Mouse (Mus musculus): ENCODE data around the gene Cdc42.

Gene Cdc42

GRCm38 (mm10) chr4:137286662-137286953 lies 70.9 kb downstream of the Cdc42 start:
- DNase-seq (ENCODE audit: extremely low read depth, low read depth): no peak

- DNase-seq (ENCODE audit: extremely low read depth, low read depth): no peak
Measured at GRCm38 (mm10) chr4:137285876-137286661, 71.5 kb downstream of the Cdc42 start.

- no peak for DNase-seq (ENCODE audit: extremely low read depth, low read depth)
Measured at GRCm38 (mm10) chr4:137283407-137283732, 74.2 kb downstream of the Cdc42 start.

GRCm38 (mm10) chr4:137282584-137283406 lies 74.7 kb downstream of the Cdc42 start:
- DNase-seq (ENCODE audit: extremely low read depth, low read depth): no peak

- DNase-seq (ENCODE audit: extremely low read depth, low read depth): no peak
Measured at GRCm38 (mm10) chr4:137282122-137282521, 75.4 kb downstream of the Cdc42 start.

GRCm38 (mm10) chr4:137281273-137281672 lies 76.2 kb downstream of the Cdc42 start:
- DNase-seq (ENCODE audit: extremely low read depth, low read depth): no peak

DNA sequence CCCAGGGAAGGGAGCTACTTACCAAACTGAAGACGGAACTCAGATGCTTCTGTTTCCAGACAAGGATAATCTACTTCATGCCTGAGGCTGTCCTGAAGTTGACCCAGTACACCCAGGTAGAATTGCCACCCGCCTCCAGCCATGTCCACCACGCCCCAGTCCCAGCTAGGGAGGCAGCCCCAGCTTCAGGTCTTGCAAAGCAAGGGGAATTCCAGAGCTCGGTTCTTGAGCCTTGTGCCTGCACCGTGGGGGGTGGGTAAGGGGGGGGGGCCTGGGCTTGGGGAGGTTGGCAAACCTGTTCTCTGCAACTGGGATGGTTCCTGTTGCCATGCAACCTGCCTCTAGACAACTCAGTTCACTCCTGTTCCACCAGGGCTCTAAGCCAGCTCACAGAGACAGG lies 78.2 kb downstream of the Cdc42 start:
- DNase-seq (ENCODE audit: extremely low read depth, low read depth): no peak

- no peak for DNase-seq (ENCODE audit: extremely low read depth, low read depth)
Measured at GRCm38 (mm10) chr4:137278144-137279040, 79.1 kb downstream of the Cdc42 start.

- DNase-seq (ENCODE audit: extremely low read depth, low read depth): no peak
Measured at GRCm38 (mm10) chr4:137277600-137278143, 79.8 kb downstream of the Cdc42 start.

DNA sequence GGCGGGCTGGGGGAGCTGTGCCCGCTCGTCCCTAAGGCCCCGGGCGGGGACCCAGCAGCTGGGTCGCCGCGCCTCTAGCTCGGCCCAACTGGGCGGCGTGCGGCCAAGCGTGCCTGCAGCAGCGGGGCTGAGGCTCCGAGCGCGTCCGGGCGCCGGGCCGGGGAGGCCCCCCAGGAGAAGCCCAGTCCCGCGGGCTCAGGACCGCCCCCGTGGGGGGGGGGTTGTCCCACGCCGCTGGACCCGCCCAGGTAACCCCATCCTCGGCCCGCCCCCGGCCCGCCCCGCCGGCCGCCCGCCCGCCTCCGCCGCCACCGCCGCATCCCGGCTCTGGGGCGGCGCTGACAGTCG lies 80.4 kb downstream of the Cdc42 start, which contains the start of gene Wnt4:
Gene Wnt4, plus strand, starts transcription at position 324 of the 348 bp plus-strand sequence.
- DNase-seq (ENCODE audit: extremely low read depth, low read depth): no peak

- no peak for DNase-seq (ENCODE audit: extremely low read depth, low read depth)
Measured at GRCm38 (mm10) chr4:137276443-137277165, 80.9 kb downstream of the Cdc42 start.

- peak; percentile 15 for DNase-seq (ENCODE audit: extremely low read depth, low read depth)
Measured at GRCm38 (mm10) chr4:137274304-137274703, 83.2 kb downstream of the Cdc42 start.

- no peak for DNase-seq (ENCODE audit: extremely low read depth, low read depth)
Measured at GRCm38 (mm10) chr4:137271856-137272255, 85.7 kb downstream of the Cdc42 start.

Measured in MEL-GATA-1-ER (cell line).